ENCODE assay signal across 15 mouse cellular contexts in the genomic region with DNA sequence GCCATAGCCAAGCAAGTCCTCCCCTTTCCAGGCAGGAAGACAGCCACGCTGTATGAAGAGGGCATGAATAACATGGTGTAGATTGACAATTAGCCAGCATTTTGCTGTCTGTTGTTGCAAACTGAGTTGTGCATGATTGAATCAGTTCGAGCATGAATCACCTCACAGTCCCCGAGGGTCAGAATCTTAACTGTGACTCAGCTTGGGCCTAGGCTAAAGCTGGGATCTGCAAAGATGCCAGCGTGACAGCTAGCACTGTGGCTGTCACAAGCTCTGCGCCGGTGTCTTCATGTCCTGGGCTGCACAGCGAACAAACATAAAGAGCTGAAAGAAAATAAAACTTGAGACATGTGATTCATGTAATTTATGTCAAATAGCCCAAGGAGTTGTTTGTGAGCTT.
"Had no signal": no experiment of that assay in that cellular context is flagged by ENCODE, and none has a peak within 500 bp of the region (broad histone marks: within the 10 kb centered on the region; RNA-seq: fewer than 3 reads in every experiment).

No protein-coding gene starts in this region.

- H3K27ac ChIP-seq: kidney, embryonic 15.5 days; limb, embryonic 15.5 days; liver, embryonic 12.5 days; macrophage; neural tube, embryonic 13.5 days; stomach, postnatal 0 days had no signal

- DNase-seq: kidney, postnatal 14 days; layer of hippocampus, postnatal 36 days; lung, postnatal 10 days; right cerebral cortex, adult 18-20 months; right cerebral cortex, postnatal 25 days; thymus, postnatal 4 days had no signal

- H3K27me3 ChIP-seq: kidney, embryonic 15.5 days; limb, embryonic 15.5 days; liver, embryonic 12.5 days; neural tube, embryonic 13.5 days had no signal

- H3K4me1 ChIP-seq: kidney, embryonic 15.5 days; limb, embryonic 15.5 days; liver, embryonic 12.5 days; neural tube, embryonic 13.5 days had no signal

- H3K9ac ChIP-seq: kidney, embryonic 15.5 days; limb, embryonic 15.5 days; liver, embryonic 12.5 days; lung, embryonic 14.5 days; neural tube, embryonic 13.5 days had no signal

- H3K4me3 ChIP-seq: kidney, embryonic 15.5 days; limb, embryonic 15.5 days; liver, embryonic 12.5 days; megakaryocyte, embryonic 14.5 days; neural tube, embryonic 13.5 days had no signal

- H3K36me3 ChIP-seq: kidney, embryonic 15.5 days; limb, embryonic 15.5 days; liver, embryonic 12.5 days; neural tube, embryonic 13.5 days had no signal

- ATAC-seq: liver, embryonic 12.5 days; midbrain, embryonic 16.5 days had no signal

- H3K9me3 ChIP-seq: kidney, embryonic 15.5 days; liver, embryonic 12.5 days; neural tube, embryonic 13.5 days had no signal
